Mouse (Mus musculus) embryonic facial prominence, embryonic 11.5 days (tissue): ENCODE data around the gene Inpp5a. TPM values are rescaled to one million over a fixed set of nuclear protein-coding genes. Genes with fewer than 3 reads are reported as not detected.
A peak's percentile ranks its signal among the peaks of the same experiment; 100 is the strongest.

ENCODE experiments used
- ATAC-seq: fragments of 200-750 bp; cut with Nextera tagmentation; replicated peaks from 2 replicates; pipeline ENCODE4 v1.8.0; 2017; ENCODE audit warnings: low read depth; ENCODE audit not compliant: insufficient number of reproducible peaks, low FRiP score, low TSS enrichment
- DNase-seq: peaks from one replicate; pipeline ENCODE4 v3.0.0-alpha.2; 2015; ENCODE audit warnings: low spot score
- H3K27ac ChIP-seq: fragments of 300-500 bp; sonication (generic); replicated peaks from 2 replicates; pipeline ENCODE4 v1.5.1; 2014; ENCODE audit warnings: mild to moderate bottlenecking, low read depth, low read length, control low read depth
- H3K27me3 ChIP-seq: fragments of 300-500 bp; sonication (generic); 2 replicates; pipeline ENCODE4 v1.6.1; 2014; ENCODE audit warnings: mild to moderate bottlenecking, low read length, moderate library complexity, mixed read lengths; ENCODE audit not compliant: control insufficient read depth, insufficient read depth
- H3K36me3 ChIP-seq: fragments of 300-500 bp; sonication (generic); replicated peaks from 2 replicates; pipeline ENCODE4 v1.6.1; 2014; ENCODE audit warnings: low read depth, mild to moderate bottlenecking, low read length, moderate library complexity, mixed read lengths; ENCODE audit not compliant: control insufficient read depth, insufficient read depth
- H3K4me1 ChIP-seq: fragments of 300-500 bp; sonication (generic); 2 replicates; pipeline ENCODE4 v1.6.1; 2014; ENCODE audit warnings: low read length, mixed read lengths; ENCODE audit not compliant: control insufficient read depth, insufficient read depth
- H3K4me2 ChIP-seq: fragments of 300-500 bp; sonication (generic); 2 replicates; pipeline ENCODE4 v1.6.1; 2014; ENCODE audit warnings: low read depth, mild to moderate bottlenecking, control low read depth, low read length, moderate library complexity
- H3K4me3 ChIP-seq: fragments of 300-500 bp; sonication (generic); 2 replicates; pipeline ENCODE4 v1.5.1; 2014; ENCODE audit warnings: low read depth, low read length, control low read depth
- H3K9ac ChIP-seq: fragments of 300-500 bp; sonication (generic); replicated peaks from 2 replicates; pipeline ENCODE4 v1.6.1; 2014; ENCODE audit warnings: mild to moderate bottlenecking, control low read depth, low read length
- H3K9me3 ChIP-seq: fragments of 300-500 bp; sonication (generic); replicated peaks from 2 replicates; pipeline ENCODE4 v1.6.1; 2016; ENCODE audit warnings: mild to moderate bottlenecking, low read length, inconsistent platforms, mixed read lengths; ENCODE audit not compliant: control insufficient read depth
- WGBS: fragments of 180-500 bp; shearing (Covaris S2); extraction: QIAGEN DNeasy Blood & Tissue Kit; methylation state at CpG from one replicate; pipeline ENCODE4 v1.1.7; 2014; 5-methylcytosine and 5-hydroxymethylcytosine counted together
- polyA plus RNA-seq: library from polyadenylated mRNA; unstranded; fragments of >200 nt; fragmentation: Nextera tagmentation; extraction: Ambion mirVana; gene quantifications from 2 replicates; pipeline ENCODE4 v1.2.1, GENCODE M21; 2014

Inpp5a gene
- polyA plus RNA-seq, 1 experiment from 2014 or later = 28.4 TPM

DNA sequence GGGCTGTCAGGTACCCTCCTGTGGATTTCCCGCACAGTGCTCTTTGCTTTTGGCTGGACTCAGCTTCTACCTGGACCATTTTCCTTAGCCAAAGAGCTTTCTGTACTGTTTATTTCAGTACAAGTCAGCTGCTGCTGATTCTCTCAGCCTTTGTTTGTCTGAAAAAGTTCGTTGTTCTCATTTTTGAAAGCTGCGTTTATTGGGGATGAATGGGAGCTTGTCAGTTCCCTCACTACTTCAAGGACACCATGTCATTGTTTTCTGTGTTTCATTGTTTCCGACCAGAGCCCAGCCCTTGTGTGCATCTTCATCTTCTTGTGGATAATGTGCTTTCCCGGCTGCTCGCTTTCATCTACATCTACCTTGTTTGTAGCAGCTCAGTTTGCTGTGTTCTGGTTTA is 90.7 kb downstream of the Inpp5a start:
- Histone ChIP-seq H3K9ac (no peak overlapping the region), H3K27ac (no peak overlapping the region), H3K4me2 (no peak overlapping the region), H3K4me1 (no peaks in the 10 kb centered on the region), H3K36me3 (no peaks in the 10 kb centered on the region), H3K4me3 (no peak overlapping the region), H3K27me3 (no peaks in the 10 kb centered on the region), H3K9me3 (no peaks in the 10 kb centered on the region)
- ATAC-seq (no peak), DNase-seq (no peak)
- WGBS = 79% methylated on average over 6 of the region's 6 CpGs

DNA sequence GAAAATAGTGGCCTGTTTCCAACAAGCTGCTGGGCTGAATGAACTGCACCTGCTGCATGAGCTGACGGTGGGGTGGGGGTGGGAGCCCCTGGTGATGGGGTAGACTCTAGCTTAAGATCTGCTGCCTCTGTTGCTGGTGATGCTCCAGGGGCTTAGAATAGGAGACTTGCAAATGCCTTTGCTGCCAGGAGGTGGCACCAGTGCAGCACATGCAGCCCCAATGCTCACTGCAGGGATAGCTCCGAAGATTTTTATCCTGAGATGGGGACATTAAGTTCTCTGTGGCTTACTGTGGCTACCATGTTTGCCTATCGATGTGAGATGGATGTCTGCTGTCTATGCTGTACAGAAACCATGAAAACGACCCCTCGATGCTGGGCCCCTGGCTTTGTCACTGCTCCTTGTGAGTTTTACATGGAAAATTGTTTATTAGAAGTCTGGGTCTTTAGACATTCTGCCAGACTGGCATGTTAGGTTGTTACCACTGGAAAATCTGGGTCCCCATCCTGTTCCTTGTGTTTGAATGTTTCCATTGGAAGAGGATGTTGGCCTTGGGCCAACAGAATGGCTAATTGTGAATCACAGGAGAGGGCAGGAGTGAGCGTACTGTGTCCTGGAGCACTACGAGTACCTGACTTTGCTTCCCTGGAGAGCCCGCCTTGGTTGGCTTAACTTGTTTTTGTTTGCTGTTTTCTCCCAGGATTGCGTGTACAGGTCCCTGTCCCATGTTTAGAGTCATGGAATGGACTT is 95.5 kb downstream of the Inpp5a start:
- Histone ChIP-seq H3K36me3 (no peaks in the 10 kb centered on the region), H3K4me3 (no peak overlapping the region), H3K9ac (no peak overlapping the region), H3K4me1 (no peaks in the 10 kb centered on the region), H3K27me3 (no peaks in the 10 kb centered on the region), H3K27ac (no peak overlapping the region), H3K9me3 (no peaks in the 10 kb centered on the region), H3K4me2 (no peak overlapping the region)
- 67% methylated on average over 9 of the region's 9 CpGs for WGBS
- ATAC-seq (no peak), DNase-seq (peak; percentile 56)

DNA sequence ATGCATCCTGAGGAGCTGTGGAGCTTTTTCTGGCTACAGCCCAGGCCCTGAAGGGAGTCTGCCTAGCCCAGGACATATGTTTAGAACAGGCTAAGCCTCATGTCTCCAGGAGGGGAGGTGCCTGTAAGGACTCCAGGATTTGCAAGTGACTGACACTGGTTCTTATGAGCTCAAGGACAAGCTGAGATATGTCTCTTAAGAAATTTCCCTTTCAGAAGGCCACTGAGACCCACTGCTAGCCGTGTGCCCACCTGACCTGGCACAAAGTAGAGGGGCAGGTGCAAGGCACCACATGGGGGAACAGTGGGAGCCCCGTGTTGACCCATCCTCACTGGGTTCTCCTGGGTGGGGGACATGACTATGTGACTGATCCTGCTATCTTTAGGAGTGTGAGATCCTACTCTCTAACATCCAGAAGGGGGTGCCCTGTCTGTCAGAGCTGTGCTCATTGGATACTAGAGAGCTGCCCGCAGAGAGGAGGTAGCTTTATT is 100.9 kb downstream of the Inpp5a start:
- 74% methylated on average over 3 of the region's 3 CpGs for WGBS
- Histone ChIP-seq H3K9me3 (no peaks in the 10 kb centered on the region), H3K27ac (no peak overlapping the region)

DNA sequence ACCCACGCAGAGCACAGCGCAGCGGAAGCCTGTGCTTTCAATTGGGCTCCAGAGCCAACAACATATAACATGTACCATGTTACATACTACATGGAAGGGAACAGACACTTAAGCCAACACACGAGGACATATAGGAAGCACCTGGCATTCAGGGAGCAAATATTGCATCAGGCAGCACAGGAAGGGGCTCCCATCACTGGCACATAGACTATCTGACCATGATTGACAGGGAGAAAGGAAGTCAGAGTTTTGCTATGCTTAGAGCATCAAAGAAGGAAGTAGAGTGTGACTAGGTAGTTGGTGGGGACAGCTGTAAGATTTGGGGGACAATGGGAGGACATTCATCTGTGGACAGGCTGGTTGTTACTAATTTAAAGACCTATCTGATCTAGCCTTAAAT is 103.4 kb downstream of the Inpp5a start:
- 88% methylated on average over 4 of the region's 4 CpGs for WGBS
- Histone ChIP-seq H3K9me3 (no peaks in the 10 kb centered on the region), H3K27me3 (no peaks in the 10 kb centered on the region), H3K4me1 (no peaks in the 10 kb centered on the region), H3K27ac (no peak overlapping the region), H3K9ac (no peak overlapping the region), H3K4me3 (no peak overlapping the region), H3K4me2 (no peak overlapping the region), H3K36me3 (no peaks in the 10 kb centered on the region)
- no peak for ATAC-seq
- no peak for DNase-seq

More for the DNA sequence above, 100.9 kb downstream of the Inpp5a start:
- Histone ChIP-seq H3K4me3 (no peak overlapping the region), H3K36me3 (no peaks in the 10 kb centered on the region), H3K4me1 (no peaks in the 10 kb centered on the region), H3K4me2 (no peak overlapping the region), H3K27me3 (no peaks in the 10 kb centered on the region), H3K9ac (no peak overlapping the region)
- ATAC-seq (no peak), DNase-seq (no peak)

DNA sequence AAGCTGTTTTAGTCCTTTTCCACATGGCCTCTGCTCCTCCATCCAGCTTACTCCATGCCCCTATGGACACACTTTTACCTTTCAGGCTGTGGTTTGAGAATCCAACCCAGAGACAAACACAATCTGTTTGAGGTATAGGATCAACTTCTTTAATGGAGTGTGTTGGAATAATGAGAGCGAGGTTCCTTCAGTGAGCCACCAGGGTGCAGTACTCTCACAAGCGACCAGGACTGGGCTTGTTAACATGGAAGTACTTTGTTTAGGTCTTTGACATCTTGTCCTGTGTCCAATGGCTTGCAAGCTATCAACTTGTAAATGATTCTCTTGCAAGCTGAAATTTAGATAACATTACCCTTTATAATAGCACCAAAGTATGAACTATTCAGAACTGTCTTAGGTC is 104.0 kb downstream of the Inpp5a start:
- Histone ChIP-seq H3K9me3 (no peaks in the 10 kb centered on the region), H3K9ac (no peak overlapping the region), H3K27me3 (no peaks in the 10 kb centered on the region), H3K4me1 (no peaks in the 10 kb centered on the region), H3K27ac (no peak overlapping the region), H3K36me3 (no peaks in the 10 kb centered on the region), H3K4me2 (no peak overlapping the region), H3K4me3 (no peak overlapping the region)
- ATAC-seq (no peak), DNase-seq (no peak)
- 44% methylated on average over 2 of the region's 2 CpGs for WGBS

DNA sequence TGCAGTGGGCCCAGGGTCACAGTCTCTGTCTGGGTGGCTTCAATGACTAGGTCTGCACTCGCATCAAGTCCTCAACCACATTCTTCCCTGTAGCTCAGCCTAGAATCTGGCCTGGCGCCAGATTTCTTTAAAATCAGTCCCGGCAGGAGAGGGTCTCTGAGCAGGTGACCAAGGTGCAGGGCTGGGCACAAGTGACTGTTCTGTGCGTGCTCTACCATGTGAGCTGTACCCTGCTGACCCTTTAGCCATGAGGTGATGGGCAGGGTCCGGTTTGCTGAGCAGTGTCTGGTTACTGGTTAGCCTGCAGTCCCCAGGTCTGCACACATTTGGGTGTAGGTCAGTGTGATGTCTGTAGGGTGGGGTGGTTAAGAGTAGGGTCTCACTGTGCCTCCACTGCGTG is 106.9 kb downstream of the Inpp5a start:
- H3K27ac ChIP-seq = no peak overlapping the region
- H3K4me1 ChIP-seq = no peaks in the 10 kb centered on the region
- no peak overlapping the region for H3K9ac ChIP-seq
- H3K4me2 ChIP-seq = no peak overlapping the region
- ATAC-seq (0 out of 2 replicates have a peak, but pooled peaks have one; percentile 30), DNase-seq (no peak)
- H3K27me3 ChIP-seq = no peaks in the 10 kb centered on the region
- no peaks in the 10 kb centered on the region for H3K36me3 ChIP-seq
- 71% methylated on average over 6 of the region's 6 CpGs for WGBS
- H3K4me3 ChIP-seq = no peak overlapping the region
- no peaks in the 10 kb centered on the region for H3K9me3 ChIP-seq

DNA sequence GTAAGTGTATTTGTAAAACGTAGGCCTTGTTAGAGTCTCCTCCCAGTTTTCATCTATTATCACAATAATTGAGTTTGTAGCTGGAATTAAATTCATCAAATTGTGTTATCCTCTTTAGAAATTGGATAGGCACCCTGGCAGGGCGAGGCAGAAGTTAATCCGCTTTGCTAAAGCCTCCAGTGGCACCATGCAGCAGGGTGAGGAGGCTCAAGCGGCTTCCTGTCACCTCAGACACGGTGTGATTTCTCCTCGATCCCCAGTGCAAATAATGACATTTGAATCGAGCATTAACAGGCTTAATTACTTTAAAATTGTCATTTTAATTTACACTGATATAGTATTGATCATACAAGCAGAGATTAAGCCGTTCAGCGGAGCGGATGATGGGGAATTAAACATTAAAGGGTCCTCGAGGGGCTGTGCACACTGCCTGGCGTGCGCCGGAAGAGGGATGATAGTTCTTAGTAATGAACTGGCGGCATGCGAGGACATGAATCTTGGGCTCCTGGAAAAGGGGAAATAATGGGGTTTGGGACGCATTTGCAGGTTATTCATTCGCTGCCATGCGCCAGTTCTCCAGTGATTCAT is 109.2 kb downstream of the Inpp5a start:
- no peaks in the 10 kb centered on the region for H3K27me3 ChIP-seq
- no peak overlapping the region for H3K9ac ChIP-seq
- no peak overlapping the region for H3K4me2 ChIP-seq
- ATAC-seq (no peak), DNase-seq (no peak)
- H3K36me3 ChIP-seq = no peaks in the 10 kb centered on the region
- H3K4me1 ChIP-seq = no peaks in the 10 kb centered on the region
- H3K27ac ChIP-seq = no peak overlapping the region
- 66% methylated on average over 19 of the region's 19 CpGs for WGBS
- no peaks in the 10 kb centered on the region for H3K9me3 ChIP-seq
- H3K4me3 ChIP-seq = no peak overlapping the region

DNA sequence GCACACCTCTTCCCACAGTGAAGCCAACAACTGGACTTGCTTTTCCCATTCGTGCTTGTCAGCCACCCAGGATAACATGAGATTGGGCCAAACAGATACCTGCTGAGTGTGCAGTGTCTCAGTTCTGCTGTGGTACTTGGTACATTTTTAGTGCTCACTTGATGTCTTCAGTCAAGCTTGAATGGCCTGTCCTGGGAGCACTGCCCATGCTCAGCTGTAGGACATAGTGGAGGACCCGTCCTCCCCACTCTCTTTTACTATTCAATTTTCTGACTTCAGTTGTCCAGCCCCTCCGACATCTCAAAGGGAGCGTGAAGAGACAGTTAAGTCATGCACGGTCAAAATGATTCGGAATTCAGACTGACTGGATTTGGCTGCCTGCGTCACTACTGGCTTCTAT is 115.2 kb downstream of the Inpp5a start:
- H3K27me3 ChIP-seq = no peaks in the 10 kb centered on the region
- H3K36me3 ChIP-seq = no peaks in the 10 kb centered on the region
- no peak for DNase-seq
- WGBS = 83% methylated on average over 7 of the region's 7 CpGs
- H3K4me3 ChIP-seq = no peak overlapping the region
- no peak overlapping the region for H3K27ac ChIP-seq
- H3K4me1 ChIP-seq = no peaks in the 10 kb centered on the region
- H3K9ac ChIP-seq = no peak overlapping the region
- H3K9me3 ChIP-seq = no peaks in the 10 kb centered on the region
- no peak for ATAC-seq
- no peak overlapping the region for H3K4me2 ChIP-seq
